Mouse (Mus musculus) heart, embryonic 14.5 days (tissue): ENCODE measurements around the gene Slc41a1. TPM values are rescaled to one million over a fixed set of nuclear protein-coding genes. Genes with fewer than 3 reads are reported as not detected.

Experiments used
- ATAC-seq: fragments of 200-750 bp; cut with Nextera tagmentation; 2 replicates; pipeline ENCODE4 v1.8.0; 2017; ENCODE audit warnings: low read depth, moderate TSS enrichment; ENCODE audit not compliant: insufficient number of reproducible peaks, insufficient read depth, low FRiP score
- H3K27ac ChIP-seq, 2 experiments: fragments of 200-500 bp in 1 of 2; fragments of 300-500 bp in 1 of 2; sonication (generic) in 1 of 2; replicated peaks in 1 of 2; 2 replicates each; pipeline ENCODE4 v1.5.1; 2012 to 2014; ENCODE audit warnings: low read depth in 2 of 2, low read length in 2 of 2, control low read depth in 1 of 2, mild to moderate bottlenecking in 1 of 2, mixed read lengths in 1 of 2; ENCODE audit not compliant: control insufficient read depth in 1 of 2, insufficient read depth in 1 of 2
- H3K27me3 ChIP-seq: fragments of 300-500 bp; sonication (generic); 2 replicates; pipeline ENCODE4 v1.6.1; 2014; ENCODE audit warnings: mild to moderate bottlenecking, low read length, control low read depth; ENCODE audit not compliant: control insufficient read depth, insufficient read depth
- H3K36me3 ChIP-seq: fragments of 300-500 bp; sonication (generic); 2 replicates; pipeline ENCODE4 v1.6.1; 2014; ENCODE audit warnings: mild to moderate bottlenecking, control low read depth, low read length, mixed read lengths; ENCODE audit not compliant: control insufficient read depth, insufficient read depth
- H3K4me1 ChIP-seq, 2 experiments: fragments of 200-500 bp in 1 of 2; fragments of 300-500 bp in 1 of 2; sonication (generic) in 1 of 2; 2 replicates each; pipeline ENCODE4 v1.6.1; 2012 to 2014; ENCODE audit warnings: low read length in 2 of 2, control low read depth in 1 of 2, mixed read lengths in 1 of 2; ENCODE audit not compliant: control insufficient read depth in 2 of 2, insufficient read depth in 2 of 2
- H3K4me2 ChIP-seq: fragments of 300-500 bp; sonication (generic); 2 replicates; pipeline ENCODE4 v1.6.1; 2014; ENCODE audit warnings: mild to moderate bottlenecking, low read length
- H3K4me3 ChIP-seq, 2 experiments: fragments of 200-500 bp in 1 of 2; fragments of 300-500 bp in 1 of 2; sonication (generic) in 1 of 2; 2 replicates each; pipeline ENCODE4 v1.5.1; 2012 to 2014; ENCODE audit warnings: low read length in 2 of 2, mild to moderate bottlenecking in 2 of 2, control low read depth in 1 of 2, low read depth in 1 of 2, moderate library complexity in 1 of 2; ENCODE audit not compliant: control insufficient read depth in 1 of 2, insufficient read depth in 1 of 2
- H3K9ac ChIP-seq: fragments of 300-500 bp; sonication (generic); 2 replicates; pipeline ENCODE4 v1.6.1; 2014; ENCODE audit warnings: mild to moderate bottlenecking, low read length
- H3K9me3 ChIP-seq: fragments of 300-500 bp; sonication (generic); 2 replicates; pipeline ENCODE4 v1.6.1; 2016; ENCODE audit warnings: low read length, control low read depth; ENCODE audit not compliant: control insufficient read depth
- WGBS: fragments of 180-500 bp; shearing (Covaris S2); extraction: QIAGEN DNeasy Blood & Tissue Kit; methylation state at CpG from one replicate; pipeline ENCODE4 v1.1.7; 2014; 5-methylcytosine and 5-hydroxymethylcytosine counted together
- polyA plus RNA-seq: library from polyadenylated mRNA; unstranded; fragments of >200 nt; fragmentation: Nextera tagmentation; extraction: Ambion mirVana; gene quantifications from 2 replicates; pipeline ENCODE4 v1.2.1, GENCODE M21; 2014

Gene Slc41a1
- polyA plus RNA-seq, 1 experiment from 2014 or later = 8.2 TPM

GRCm38 (mm10) chr1:131867093-131867945 is 40.0 kb downstream of the Slc41a1 start, which contains the start of gene Rab29:
Gene Rab29 (plus strand): TSS chr1:131867224.
- WGBS = 1% methylated on average over 46 of the region's 46 CpGs
- H3K27ac ChIP-seq = no peak within 1 kb of the TSS; a peak in 1 of 4 replicates
- H3K27me3 ChIP-seq = no peaks in the 10 kb centered on the region

DNA sequence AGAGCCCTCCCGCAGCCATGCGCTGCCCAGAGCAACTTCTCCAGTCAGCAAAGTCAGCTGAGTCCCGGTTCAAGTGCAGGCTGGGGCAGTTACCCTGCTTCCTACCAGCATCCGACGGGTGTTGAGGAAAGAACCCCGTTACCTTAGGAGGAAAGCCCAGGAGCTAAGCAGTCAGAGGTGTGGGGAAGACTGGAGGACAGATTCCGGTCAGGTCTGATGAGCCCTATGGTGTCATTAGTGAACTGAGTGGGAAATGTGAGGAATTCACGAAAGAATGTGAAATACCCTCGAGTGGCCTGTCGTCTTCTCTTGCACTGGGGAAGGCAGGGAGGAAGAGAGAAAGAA is 40.6 kb downstream of the Slc41a1 start:
- Histone ChIP-seq H3K36me3 (peaks cover 12% of the 10 kb centered on the region), H3K4me3 (peak overlapping the region; percentile 71 to 81), H3K27me3 (no peaks in the 10 kb centered on the region), H3K4me1 (peaks cover 0 to 5% of the 10 kb centered on the region in 2 experiments; a peak in 1 of 4 replicates), H3K9ac (peak overlapping the region; percentile 75), H3K27ac (no peak overlapping the region), H3K4me2 (peak overlapping the region; percentile 90), H3K9me3 (no peaks in the 10 kb centered on the region)
- ATAC-seq = no peak
- WGBS = 15% methylated on average over 10 of the region's 10 CpGs

More at GRCm38 (mm10) chr1:131867093-131867945, 40.0 kb downstream of the Slc41a1 start, which contains the start of gene Rab29:
- Histone ChIP-seq H3K9ac (peak within 1 kb of the TSS; percentile 75), H3K9me3 (no peaks in the 10 kb centered on the region), H3K4me1 (peaks cover 0 to 5% of the 10 kb centered on the region in 2 experiments; a peak in 1 of 4 replicates), H3K4me3 (peak within 1 kb of the TSS; percentile 71 to 81), H3K36me3 (peaks cover 6% of the 10 kb centered on the region; the same call in 1 of the 2 replicates), H3K4me2 (peak within 1 kb of the TSS; percentile 90)
- peak; percentile 93 for ATAC-seq

DNA sequence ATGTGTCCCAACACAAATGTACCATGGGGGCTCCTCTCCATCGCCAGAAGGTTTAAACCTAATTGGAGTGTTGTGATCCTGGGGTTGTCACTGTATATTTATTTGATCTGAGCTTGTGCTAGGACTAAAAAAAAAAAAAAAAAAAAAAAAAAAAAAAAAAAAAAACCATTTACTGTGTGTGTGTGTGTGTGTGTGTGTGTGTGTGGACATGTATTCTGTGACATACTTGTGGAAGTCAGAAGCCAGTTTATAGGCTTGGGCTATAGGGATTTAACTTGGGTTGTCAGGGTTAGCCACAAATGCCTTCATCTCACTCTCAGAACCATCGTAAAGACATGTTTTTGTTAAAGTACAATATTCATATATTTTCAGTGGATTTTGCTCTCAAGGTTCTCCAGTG is 42.3 kb downstream of the Slc41a1 start:
- Histone ChIP-seq H3K9ac (no peak overlapping the region), H3K27ac (no peak overlapping the region), H3K27me3 (no peaks in the 10 kb centered on the region), H3K36me3 (peaks cover 12% of the 10 kb centered on the region), H3K9me3 (no peaks in the 10 kb centered on the region), H3K4me3 (no peak overlapping the region), H3K4me2 (no peak overlapping the region), H3K4me1 (peaks cover 0 to 5% of the 10 kb centered on the region in 2 experiments; a peak in 1 of 4 replicates)
- WGBS = 80% methylated on average over 2 of the region's 2 CpGs
- ATAC-seq = no peak

- no peak for ATAC-seq
- H3K9ac ChIP-seq = no peak overlapping the region
- WGBS = 68% methylated on average over 1 of the region's 1 CpGs
- H3K36me3 ChIP-seq = peaks cover 12% of the 10 kb centered on the region
- H3K27ac ChIP-seq = no peak overlapping the region
- no peak overlapping the region for H3K4me3 ChIP-seq
- no peaks in the 10 kb centered on the region for H3K27me3 ChIP-seq
- no peak overlapping the region for H3K4me2 ChIP-seq
- H3K4me1 ChIP-seq = peaks cover 0 to 3% of the 10 kb centered on the region in 2 experiments; a peak in 1 of 4 replicates
- no peaks in the 10 kb centered on the region for H3K9me3 ChIP-seq
Measured at GRCm38 (mm10) chr1:131872856-131873255, 45.6 kb downstream of the Slc41a1 start.

DNA sequence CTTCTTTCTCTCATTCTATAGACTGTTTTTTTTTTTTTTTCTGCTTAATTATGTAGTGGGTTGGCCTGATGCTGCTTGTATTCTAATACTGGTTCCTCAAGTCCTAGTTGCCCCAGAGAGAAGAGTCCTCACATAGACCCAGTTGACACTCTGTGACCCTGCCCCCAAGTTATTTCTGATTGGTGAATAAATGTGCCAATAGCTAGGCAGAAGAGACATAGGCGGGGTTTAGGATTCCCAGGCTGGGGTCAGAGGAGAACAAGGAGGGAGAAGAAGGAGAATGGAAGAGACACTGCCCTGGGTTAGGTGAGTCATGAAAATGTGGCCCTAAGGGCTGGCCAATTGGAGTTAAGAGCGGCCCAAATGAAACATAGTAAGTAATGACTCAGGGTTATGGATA is 52.5 kb downstream of the Slc41a1 start:
- Histone ChIP-seq H3K27ac (no peak overlapping the region), H3K9ac (no peak overlapping the region), H3K27me3 (no peaks in the 10 kb centered on the region), H3K9me3 (no peaks in the 10 kb centered on the region), H3K4me3 (no peak overlapping the region), H3K4me2 (no peak overlapping the region), H3K4me1 (no peaks in the 10 kb centered on the region), H3K36me3 (no peaks in the 10 kb centered on the region)
- no peak for ATAC-seq
- WGBS = 62% methylated on average over 2 of the region's 2 CpGs

- 54% methylated on average over 2 of the region's 2 CpGs for WGBS
- no peaks in the 10 kb centered on the region for H3K36me3 ChIP-seq
- no peak overlapping the region for H3K9ac ChIP-seq
- no peaks in the 10 kb centered on the region for H3K4me1 ChIP-seq
- no peaks in the 10 kb centered on the region for H3K9me3 ChIP-seq
- no peak for ATAC-seq
- no peak overlapping the region for H3K4me3 ChIP-seq
- H3K27ac ChIP-seq = no peak overlapping the region
- H3K4me2 ChIP-seq = no peak overlapping the region
- no peaks in the 10 kb centered on the region for H3K27me3 ChIP-seq
Measured at GRCm38 (mm10) chr1:131882787-131883186, 55.5 kb downstream of the Slc41a1 start.

- Histone ChIP-seq H3K4me3 (no peak overlapping the region), H3K4me1 (no peaks in the 10 kb centered on the region), H3K9ac (no peak overlapping the region), H3K9me3 (no peaks in the 10 kb centered on the region), H3K36me3 (no peaks in the 10 kb centered on the region), H3K27ac (no peak overlapping the region), H3K4me2 (no peak overlapping the region), H3K27me3 (no peaks in the 10 kb centered on the region)
- no peak for ATAC-seq
- 75% methylated on average over 2 of the region's 2 CpGs for WGBS
Measured at GRCm38 (mm10) chr1:131886173-131886572, 58.9 kb downstream of the Slc41a1 start.
